Mouse (Mus musculus) left cerebral cortex, postnatal 10 days (tissue): ENCODE results near the gene Gm12258. TPM values are rescaled to one million over a fixed set of nuclear protein-coding genes. Genes with fewer than 3 reads are reported as not detected.
A peak's percentile ranks its signal among the peaks of the same experiment; 100 is the strongest.
"Not testable (repeated sequence)": the region's sequence is repeated elsewhere in the genome, so short reads cannot be mapped to it uniquely, and the experiment has no call there.

Experiments
- DNase-seq, 2 experiments: peaks; one replicate each; pipeline ENCODE4 v3.0.0; 2021 to 2022; ENCODE audit warnings: low spot score in 2 of 2, mixed read lengths in 1 of 2; ENCODE audit errors: extremely low spot score in 1 of 2
- intact Hi-C: fragments of 180-260 bp; cut with DNase I; formaldehyde crosslinking; loops from one replicate; pipeline ENCODE4 v1.15.1; 2025
- total RNA-seq, 2 experiments: library from RNA; stranded (reverse); gene quantifications; 2 replicates each; pipeline ENCODE4 v1.2.3; 2021

Gm12258 gene
- 10 to 100 TPM; 17.5 to 18.7 TPM for total RNA-seq

GRCm38 (mm10) chr11:58846919-58847461, at the start of gene Gm12258:
TSS of gene Gm12258 (plus strand) at chr11:58847158.
- peak; percentile 89 to 99 for DNase-seq
- intact Hi-C loops, result no loop called here

GRCm38 (mm10) chr11:58799747-58800146, 47.2 kb upstream of the Gm12258 start:
- no peak for DNase-seq
- intact Hi-C loops, result no loop called here

DNA sequence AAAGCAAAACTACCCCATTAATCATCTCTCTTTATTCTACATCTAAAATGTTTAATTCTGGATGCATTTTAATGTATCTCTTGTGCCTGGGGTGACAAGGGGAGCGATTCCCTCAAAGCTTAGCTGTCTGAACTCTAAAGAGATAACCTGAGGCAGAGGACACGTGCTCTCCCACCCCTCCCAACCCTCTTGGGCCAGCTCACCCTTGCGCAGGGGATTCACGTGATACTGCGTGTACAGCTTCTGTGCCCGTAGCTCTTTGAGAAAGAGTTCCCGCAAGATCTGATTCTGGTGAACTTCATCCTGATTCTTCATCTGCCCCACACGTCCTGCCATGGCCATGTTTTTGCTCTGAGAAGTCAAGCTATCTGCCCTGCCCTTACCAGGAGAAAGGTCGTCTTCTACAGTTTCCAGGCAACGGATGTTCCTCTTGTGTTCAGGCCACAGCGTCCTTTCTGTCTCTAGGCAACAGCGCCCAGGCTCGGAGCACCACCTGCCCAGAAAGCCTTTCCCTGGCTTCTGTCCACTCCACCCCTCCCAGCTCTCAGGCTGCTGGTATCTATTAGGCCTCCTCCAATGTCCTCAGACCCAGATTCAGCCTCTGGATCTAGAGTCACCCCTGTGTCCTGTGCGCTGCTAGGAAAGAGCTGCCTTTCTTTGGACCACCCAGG, 45.3 kb upstream of the Gm12258 start, which contains the start of gene Fam183b:
TSS of gene Fam183b (minus strand) at position 403 of the 671 bp plus-strand sequence.
- DNase-seq, result peak; percentile 34 to 37
- intact Hi-C loops, result no loop called here

DNA sequence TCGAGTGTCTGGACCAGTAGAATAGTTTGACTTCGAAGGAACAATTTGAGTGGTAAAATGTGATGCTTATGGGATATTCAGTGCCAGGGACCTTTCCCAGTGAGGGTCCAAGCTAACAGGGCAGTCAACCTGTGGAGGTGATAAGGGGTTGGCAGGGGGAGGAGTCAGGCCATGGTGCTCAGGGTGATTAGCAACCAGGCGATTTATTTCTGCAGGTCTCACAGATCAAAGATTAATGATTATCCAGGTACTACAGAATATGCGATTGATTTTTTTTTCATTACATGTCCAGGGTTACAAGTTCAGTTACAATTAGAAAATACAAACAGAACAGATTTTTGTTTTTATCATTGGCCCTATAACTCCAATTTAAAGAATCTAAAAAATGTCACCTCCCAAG, 43.1 kb upstream of the Gm12258 start:
- intact Hi-C loops, result no loop called here
- DNase-seq, result no peak

DNA sequence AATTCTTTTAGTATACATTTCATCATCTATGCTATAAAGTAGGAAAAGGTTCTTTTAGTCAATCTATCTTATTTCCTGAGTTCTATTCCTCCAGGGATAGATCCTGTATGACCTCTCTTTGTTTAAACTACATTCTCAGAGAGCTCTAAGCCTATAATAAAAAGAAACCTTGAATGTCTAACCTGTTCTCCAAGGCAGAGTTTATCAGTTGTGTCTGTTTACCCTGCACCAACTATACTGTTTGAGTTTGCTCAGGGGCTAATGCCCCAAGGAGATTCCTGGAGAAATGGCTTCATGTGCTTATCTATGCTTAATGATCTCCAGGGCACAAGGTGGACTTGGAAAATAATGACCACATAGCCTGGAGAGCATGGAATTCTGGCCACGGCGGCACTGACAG, 42.6 kb upstream of the Gm12258 start:
- intact Hi-C loops, result no loop called here
- DNase-seq, result no peak

GRCm38 (mm10) chr11:58812001-58812400, 35.0 kb upstream of the Gm12258 start:
- DNase-seq, result no peak

DNA sequence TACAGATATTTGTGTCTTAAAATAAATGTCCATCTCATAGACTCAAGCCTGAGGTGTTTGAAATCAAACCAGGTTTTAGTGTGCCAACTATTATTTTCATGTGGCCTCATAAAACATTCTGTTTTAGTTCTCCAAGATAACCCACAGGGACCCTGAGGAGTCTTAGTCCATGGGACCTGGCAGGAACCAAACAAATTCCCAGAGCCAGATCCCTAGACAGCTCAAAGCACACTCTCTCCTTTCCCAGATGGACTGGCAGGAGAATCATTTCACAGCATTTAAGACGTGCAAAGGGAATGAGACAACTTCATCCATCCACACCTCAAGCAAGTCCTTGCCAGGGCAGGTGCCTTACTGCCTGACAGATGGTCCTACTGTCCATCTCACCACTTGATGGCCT, 32.3 kb upstream of the Gm12258 start, which contains the start of gene Olfr313:
TSS of gene Olfr313 (plus strand) at position 301 of the 400 bp plus-strand sequence.
- intact Hi-C loops, DNase-seq: not testable (repeated sequence)

More at GRCm38 (mm10) chr11:58812001-58812400, 35.0 kb upstream of the Gm12258 start:
- intact Hi-C loops, result no loop called here

- no peak for DNase-seq
These were observed 31.3 kb upstream of the Gm12258 start for GRCm38 (mm10) chr11:58815676-58816075.

GRCm38 (mm10) chr11:58828937-58829336, 18.0 kb upstream of the Gm12258 start, which contains the start of gene Olfr312:
TSS of gene Olfr312 (plus strand) at chr11:58829237.
- intact Hi-C loops, DNase-seq: not testable (repeated sequence)

More at GRCm38 (mm10) chr11:58815676-58816075, 31.3 kb upstream of the Gm12258 start:
- intact Hi-C loops, result no loop called here

DNA sequence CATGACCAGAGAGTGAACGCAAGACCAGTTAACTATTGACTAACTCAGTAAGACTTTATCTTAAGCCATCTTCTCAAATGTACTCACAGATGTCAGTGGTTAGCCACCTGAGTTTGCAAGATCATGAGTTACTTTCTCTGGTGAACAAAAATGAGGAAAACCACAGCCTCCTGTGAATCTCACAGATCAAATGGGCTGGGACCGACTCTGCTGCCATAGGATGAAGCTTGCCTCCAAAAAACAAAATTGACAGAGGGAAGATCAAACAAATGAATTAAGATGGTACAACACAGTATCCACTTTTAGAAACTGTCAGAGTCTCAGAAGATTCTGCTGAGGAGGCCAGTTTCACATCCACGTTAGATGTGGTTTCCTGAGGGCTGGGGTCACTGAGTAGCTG, 17.2 kb upstream of the Gm12258 start:
- intact Hi-C loops, result no loop called here
- no peak for DNase-seq

DNA sequence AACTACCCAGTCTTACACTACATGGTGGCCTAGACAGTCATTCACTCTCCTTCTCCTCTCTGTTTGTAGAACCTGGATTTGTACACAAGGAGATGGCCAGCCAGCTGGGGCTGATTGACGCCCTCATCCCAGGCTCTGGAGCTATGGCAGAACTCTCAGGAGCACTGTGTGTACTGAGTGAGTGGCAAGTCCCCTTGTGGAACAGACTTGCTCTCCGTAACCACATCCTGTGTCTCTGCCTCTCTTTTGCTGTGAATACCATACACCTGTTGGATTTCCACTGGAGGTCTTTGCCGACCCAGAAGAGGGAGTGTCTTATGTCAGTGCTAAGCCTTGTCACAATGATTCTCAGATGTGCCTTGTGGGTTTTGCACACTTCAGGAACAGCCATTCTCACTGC, 14.4 kb upstream of the Gm12258 start:
- intact Hi-C loops, result not testable (repeated sequence)

DNA sequence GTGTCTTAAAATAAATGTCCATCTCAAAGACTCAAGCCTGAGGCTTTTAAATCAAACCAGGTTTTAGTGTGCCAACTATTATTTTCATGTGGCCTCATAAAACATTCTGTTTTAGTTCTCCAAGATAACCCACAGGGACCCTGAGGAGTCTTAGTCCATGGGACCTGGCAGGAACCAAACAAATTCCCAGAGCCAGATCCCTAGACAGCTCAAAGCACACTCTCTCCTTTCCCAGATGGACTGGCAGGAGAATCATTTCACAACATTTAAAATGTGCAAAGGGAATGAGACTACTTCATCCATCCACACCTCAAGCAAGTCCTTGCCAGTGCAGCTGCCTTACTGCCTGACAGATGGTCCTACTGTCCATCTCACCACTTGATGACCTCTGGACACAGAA, 8.0 kb upstream of the Gm12258 start, which contains the start of gene Olfr311:
TSS of gene Olfr311 (plus strand) at position 301 of the 400 bp plus-strand sequence.
- DNase-seq, intact Hi-C loops: not testable (repeated sequence)

More for the DNA sequence above, 14.4 kb upstream of the Gm12258 start:
- not testable (repeated sequence) for DNase-seq

- no peak for DNase-seq
- intact Hi-C loops, result no loop called here
These were observed 678 bp downstream of the Gm12258 start for GRCm38 (mm10) chr11:58847636-58848035.

DNA sequence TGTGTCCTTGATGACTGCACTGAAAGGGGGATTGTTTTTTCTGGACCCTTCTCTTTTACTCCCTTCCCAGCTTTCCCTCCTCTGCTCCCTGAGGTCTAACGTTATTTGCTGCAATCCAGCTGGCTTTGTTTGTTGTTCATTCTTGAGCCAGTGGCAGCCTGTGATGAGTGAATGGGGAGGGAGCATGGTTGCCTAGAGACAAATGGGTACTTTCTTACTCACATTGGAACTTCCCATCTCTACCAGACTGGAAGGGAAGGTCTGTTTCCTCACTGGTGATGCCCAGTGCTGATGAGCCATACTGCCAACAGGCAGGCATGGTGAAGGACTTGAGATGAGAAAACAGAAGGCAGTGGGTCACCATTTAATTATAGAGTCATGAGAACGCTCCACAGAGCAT, 2.8 kb downstream of the Gm12258 start:
- intact Hi-C loops, result no loop called here
- DNase-seq, result no peak

GRCm38 (mm10) chr11:58860744-58861143, 13.8 kb downstream of the Gm12258 start:
- intact Hi-C loops, result no loop called here
- no peak for DNase-seq

- DNase-seq, result peak; percentile 62 to 82
These were observed 20.3 kb downstream of the Gm12258 start, which contains the start of gene 2810021J22Rik for GRCm38 (mm10) chr11:58867039-58867953. TSS of gene 2810021J22Rik (plus strand) at chr11:58867216.

DNA sequence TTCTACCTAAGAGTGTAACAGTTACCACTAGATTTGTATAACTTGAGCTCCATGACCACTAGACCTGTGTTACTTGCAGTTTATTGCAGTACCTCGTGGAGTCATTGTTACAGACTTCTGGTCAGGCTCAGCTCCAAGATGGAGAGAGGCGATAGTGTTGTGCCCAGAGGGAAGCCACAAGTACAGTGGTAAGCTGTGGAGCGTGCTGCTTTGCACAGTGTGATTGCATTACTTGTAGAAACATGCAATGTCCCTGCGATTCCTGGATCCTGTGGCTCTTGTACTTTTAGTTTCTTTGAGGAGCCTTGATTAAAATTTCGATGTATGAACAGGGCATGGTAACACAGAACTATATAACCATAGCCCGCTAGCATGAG, 21.0 kb downstream of the Gm12258 start:
- intact Hi-C loops, result no loop called here
- no peak for DNase-seq

More at GRCm38 (mm10) chr11:58867039-58867953, 20.3 kb downstream of the Gm12258 start, which contains the start of gene 2810021J22Rik:
- intact Hi-C loops, result no loop called here

- intact Hi-C loops, result no loop called here
These were observed 24.0 kb downstream of the Gm12258 start for GRCm38 (mm10) chr11:58870961-58871360.

DNA sequence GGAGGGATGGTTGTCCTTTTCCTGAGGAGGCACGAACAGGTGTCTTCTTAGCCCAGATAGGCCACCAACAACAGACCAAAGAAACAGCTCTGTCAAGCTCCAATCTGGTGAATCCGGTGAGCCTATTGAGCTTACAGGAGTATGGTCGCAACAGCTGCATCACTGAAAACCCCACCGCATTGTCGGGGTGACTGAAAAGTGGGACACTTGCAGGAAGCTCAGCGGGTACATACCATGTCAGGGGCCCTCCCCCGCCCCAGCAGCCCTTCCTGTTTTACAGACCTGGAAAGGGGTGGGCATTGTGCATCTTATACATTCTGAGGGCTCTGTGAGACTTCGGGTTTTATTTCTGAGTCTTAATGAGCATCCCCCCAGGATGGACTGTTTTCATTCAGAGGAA, 36.8 kb downstream of the Gm12258 start:
- intact Hi-C loops, result no loop called here
- DNase-seq, result no peak

More at GRCm38 (mm10) chr11:58870961-58871360, 24.0 kb downstream of the Gm12258 start:
- no peak for DNase-seq
